Mouse (Mus musculus) liver, adult 2 months (tissue): Measurements from ENCODE around the gene Homer3.

Source experiments
- CTCF ChIP-seq: fragments of 200-500 bp; IDR thresholded peaks from 2 replicates; pipeline ENCODE4 v1.5.1; 2011; ENCODE audit warnings: low read depth, low read length, control low read depth
- POLR2A ChIP-seq: fragments of 200-500 bp; IDR thresholded peaks from 2 replicates; pipeline ENCODE4 v1.6.1; 2011; ENCODE audit warnings: low read length, control low read depth; ENCODE audit not compliant: insufficient read depth; ENCODE audit errors: extremely low read depth

DNA sequence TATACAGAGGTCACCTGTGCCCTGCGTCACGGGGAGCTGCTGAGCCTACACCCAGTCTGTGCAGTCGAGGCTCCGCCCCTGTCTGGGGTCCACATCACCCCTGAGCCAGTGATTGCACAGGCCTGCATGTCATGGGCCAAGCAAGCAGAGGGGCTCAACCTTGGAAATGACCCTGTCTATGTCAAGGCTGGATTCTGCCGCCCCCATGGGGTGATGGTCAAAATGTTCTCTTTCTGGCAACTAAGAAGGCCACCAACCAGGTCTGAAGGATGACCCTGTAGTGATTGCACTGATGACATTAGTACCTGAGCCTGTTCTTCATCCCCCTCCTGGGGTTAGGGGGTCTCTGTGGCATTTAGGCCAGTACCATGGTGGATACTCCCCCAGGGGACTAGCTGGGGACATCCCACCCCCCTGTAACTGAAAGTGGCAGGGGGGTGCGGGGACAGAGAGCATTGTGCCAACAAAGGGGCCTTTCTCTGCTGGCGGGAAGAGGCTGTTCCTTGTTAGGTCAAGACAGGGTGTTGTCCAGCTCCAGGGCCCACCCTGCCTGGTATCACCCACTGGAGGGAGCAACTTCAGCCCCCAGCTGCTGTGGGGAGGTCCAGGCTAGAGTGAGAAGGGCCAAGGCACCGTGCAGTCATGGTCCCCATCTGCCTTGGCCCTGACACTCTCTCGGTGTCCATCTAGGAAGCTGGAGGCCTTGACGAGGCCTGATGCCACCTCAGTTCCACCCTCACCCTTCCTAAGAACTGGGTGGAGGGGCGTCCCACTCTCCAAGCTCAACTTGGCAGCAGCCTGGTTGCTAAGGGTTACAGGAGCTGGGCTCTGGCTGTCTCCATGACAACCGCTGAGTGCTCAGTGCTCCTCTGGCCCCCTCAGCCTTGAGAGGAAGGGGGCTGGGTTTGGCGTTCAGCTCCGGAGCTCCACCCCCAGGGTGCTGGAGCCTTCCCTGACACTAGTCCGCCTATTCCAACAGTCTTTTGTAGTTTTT, 34.2 kb downstream of the Homer3 start:
- no peak for TF ChIP-seq CTCF
- no peak for TF ChIP-seq POLR2A
